Mouse (Mus musculus) thymus, postnatal 14 days (tissue): ENCODE measurements around the gene Ccdc24.

Experiments used
- DNase-seq: peaks from one replicate; pipeline ENCODE4 v3.0.0; 2021

Ccdc24 gene

GRCm38 (mm10) chr4:117890031-117890430 lies 17.7 kb upstream of the Ccdc24 start:
- no peak for DNase-seq

DNA sequence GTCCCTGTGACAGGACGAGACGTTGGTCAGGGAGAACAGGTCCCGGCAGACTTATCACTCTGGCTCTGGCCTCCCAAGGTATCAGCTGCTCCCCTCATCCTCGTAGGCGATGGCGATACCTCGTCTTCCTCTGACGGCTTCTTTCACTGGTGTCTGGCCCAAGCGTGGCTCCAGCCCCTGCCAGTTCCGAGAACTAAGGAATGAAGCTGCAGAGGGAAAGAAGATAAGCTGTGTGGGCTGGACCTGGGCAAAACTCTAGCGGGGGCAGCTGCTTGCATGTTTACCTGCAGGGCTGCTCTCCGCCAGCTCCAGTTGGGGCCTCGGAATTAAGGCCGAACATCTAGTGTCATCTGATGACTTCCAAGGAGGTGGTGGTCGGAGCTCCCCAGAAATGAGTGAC lies 17.1 kb upstream of the Ccdc24 start:
- no peak for DNase-seq

- no peak for DNase-seq
Observed at GRCm38 (mm10) chr4:117887920-117888319, 15.6 kb upstream of the Ccdc24 start.

DNA sequence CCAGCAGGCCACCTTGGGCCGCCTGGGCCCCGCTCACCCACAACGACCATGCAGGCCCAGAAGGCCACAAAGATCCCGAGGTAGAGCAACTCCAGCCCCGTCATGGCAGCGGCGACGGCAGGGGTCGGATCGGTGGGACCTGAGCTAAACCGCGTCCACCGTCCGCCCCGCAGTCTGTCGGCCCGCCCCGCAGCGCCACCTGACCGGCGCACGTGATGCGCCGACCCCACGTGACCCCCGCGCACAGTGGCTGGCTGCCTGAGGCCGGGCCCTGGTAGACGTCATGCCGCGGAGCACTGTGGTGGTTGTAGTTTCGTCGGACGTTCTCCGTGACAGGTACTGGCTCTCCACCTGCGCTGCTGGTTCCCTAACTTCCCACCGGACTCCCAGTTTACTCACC lies 14.8 kb upstream of the Ccdc24 start, which contains the start of gene Atp6v0b:
TSS of gene Atp6v0b (minus strand) at position 201 of the 400 bp plus-strand sequence.
- peak; percentile 95 for DNase-seq

GRCm38 (mm10) chr4:117886644-117887043 lies 14.3 kb upstream of the Ccdc24 start:
- no peak for DNase-seq

GRCm38 (mm10) chr4:117885994-117886393 lies 13.6 kb upstream of the Ccdc24 start:
- no peak for DNase-seq

DNA sequence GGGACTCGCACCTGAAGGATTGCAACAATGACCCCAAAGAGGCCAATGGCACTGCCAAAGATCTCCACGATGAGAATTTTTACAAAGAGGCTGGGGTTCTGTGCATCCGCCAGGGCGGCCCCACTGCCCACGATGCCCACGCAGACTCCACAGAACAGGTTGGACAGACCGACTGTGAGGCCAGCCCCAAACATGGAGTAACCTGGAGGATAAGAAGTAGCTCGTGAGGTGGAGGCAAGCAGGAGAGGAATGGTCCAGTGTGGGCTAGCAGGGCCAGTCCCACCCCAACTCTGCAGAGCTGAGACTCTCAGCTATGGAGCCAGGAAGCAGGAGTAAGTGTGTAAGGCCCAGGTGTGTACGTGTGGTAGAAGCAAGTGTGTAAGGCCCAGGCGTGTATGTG lies 12.7 kb upstream of the Ccdc24 start:
- no peak for DNase-seq

DNA sequence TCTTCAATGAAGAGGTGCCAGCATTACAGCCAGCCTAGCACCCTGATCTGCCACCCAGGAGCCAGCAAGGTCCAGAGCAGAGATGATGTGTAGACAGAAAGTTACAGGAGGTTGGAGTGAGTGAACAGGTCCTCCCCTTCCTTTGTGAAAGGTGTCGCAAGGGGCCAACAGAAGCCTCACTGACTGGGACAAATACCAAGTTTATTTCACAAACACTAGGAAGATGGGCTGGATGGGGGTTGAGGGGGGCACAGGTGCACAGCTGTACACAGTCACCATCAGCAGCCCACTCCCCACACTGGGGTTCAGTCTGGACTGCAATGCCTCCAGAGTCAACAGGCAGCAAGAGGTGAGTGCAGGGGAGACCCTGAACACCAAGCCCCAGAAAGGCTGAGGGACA lies 11.8 kb upstream of the Ccdc24 start:
- DNase-seq, result no peak

- peak; percentile 41 for DNase-seq
Observed at GRCm38 (mm10) chr4:117882701-117883691, 10.6 kb upstream of the Ccdc24 start, which contains the start of gene B4galt2. Gene B4galt2 (minus strand): TSS chr4:117883487.

DNA sequence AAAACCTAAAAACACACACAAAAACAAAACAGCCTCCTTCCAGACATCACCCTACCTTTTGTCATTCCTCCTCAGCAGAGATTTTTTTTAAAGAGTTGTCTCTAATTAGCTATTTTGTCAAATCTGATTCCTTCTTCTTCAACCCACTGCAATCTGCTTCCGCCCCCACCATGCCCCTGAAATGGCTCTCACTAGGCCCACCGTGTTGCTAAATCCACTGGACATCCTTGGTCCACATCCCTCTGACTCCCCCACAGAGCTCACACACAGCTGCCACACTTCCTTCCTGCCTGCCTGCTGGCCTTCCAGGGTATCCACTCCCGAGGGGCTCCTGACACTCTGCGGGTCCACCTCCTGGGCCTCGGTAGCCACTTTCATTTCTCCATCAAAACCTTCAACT lies 6.3 kb upstream of the Ccdc24 start:
- DNase-seq, result no peak

DNA sequence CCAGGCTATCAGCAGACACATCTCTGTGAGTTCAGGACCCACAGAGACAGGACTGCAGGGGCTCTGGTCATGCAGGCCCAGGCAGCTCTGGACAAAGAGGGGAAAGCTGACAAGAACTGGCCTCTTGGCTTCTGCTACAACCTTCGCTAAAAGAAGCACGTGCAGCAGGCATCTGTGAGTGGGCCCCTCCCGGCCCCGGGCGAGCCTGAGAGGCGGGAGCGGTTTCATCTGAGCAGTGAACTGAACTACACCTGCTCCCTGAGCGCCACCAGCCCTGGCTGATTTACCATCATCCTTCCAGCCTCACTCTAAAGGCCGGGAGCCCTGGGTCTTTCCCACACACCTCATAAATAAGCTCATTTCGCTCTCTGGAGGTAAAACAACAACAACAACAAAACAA lies 5.9 kb upstream of the Ccdc24 start:
- DNase-seq, result peak; percentile 82

- DNase-seq, result no peak
Observed at GRCm38 (mm10) chr4:117873615-117874014, 1.3 kb upstream of the Ccdc24 start.

DNA sequence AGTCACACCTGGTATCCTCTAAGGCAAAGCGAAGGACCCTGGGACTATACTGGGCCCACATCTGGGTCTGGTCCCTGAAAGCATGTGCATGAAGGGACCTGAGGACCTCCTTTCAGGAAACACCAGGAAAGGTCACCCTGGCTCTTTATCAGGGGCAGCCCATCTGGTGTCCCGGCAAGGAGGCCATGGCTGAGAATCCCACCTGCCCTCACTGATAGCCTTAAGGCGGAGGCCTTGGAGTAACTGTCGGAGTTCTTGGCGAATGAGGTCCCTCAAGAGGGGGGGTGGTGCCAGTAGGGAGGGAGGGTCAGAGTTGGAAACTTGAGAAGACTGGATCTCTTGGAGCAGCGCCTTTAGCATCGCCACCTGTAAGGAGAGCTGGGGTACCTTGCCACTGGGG lies 570 bp downstream of the Ccdc24 start:
- no peak for DNase-seq

DNA sequence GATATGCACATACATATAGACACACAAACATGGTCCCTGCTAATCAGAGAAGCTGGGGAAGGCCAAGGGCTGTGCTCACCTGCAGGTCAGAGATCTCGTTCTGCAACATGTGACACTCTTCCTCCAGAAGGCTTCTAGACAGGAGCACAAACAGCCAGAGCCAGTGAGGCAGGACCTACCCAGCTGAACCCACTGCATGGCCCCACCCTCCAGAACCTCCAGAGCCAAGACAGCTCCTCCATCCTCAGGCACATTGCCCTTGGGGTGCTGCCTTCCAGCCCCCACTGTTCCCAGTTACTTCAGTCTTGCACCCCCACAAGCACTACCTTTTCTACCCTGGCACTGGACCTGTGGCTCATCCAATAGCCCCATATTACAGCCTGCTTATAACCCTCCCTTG lies 1.9 kb downstream of the Ccdc24 start:
- DNase-seq, result no peak

- no peak for DNase-seq
Observed at GRCm38 (mm10) chr4:117869317-117869716, 3.0 kb downstream of the Ccdc24 start.

DNA sequence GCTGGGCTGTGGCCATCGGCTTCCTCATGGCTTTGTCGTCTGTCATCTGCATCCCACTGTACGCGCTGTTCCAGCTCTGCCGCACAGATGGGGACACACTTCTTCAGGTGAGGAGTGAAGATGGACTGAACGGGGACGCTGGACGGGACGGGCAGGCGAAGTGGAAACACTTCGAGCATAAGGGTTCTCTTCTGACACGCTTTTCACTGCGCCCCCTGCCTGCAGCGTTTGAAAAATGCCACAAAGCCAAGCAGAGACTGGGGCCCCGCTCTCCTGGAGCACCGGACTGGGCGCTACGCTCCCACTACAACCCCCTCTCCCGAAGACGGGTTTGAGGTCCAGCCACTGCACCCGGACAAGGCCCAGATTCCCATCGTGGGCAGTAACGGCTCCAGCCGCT lies 4.5 kb downstream of the Ccdc24 start:
- peak; percentile 62 for DNase-seq

GRCm38 (mm10) chr4:117867000-117867399 lies 5.4 kb downstream of the Ccdc24 start:
- DNase-seq, result no peak

DNA sequence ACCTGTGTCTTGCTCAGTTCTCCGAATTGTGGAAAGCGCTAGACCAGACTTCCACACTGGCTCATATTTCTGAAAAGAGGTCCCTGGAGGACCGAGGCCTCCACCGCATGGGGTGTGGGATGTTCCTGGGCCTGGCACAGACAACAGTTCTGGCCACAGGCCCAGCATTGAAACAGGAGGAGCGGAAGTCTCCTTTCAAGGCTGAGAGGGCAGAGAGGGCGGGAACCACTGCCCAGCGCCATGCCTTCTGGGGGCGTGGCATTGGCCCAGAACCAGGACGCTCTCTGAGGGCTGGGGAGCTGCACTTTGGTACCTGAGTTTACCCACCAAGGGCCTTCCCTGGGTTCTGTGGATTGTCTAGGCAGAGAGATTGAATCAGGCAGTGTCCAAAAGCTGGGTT lies 6.3 kb downstream of the Ccdc24 start:
- no peak for DNase-seq

GRCm38 (mm10) chr4:117862823-117863222 lies 9.5 kb downstream of the Ccdc24 start:
- no peak for DNase-seq

- no peak for DNase-seq
Observed at GRCm38 (mm10) chr4:117860570-117860969, 11.8 kb downstream of the Ccdc24 start.

GRCm38 (mm10) chr4:117858794-117859193 lies 13.6 kb downstream of the Ccdc24 start:
- DNase-seq, result peak; percentile 67

- no peak for DNase-seq
Observed at GRCm38 (mm10) chr4:117855146-117855545, 17.2 kb downstream of the Ccdc24 start.

GRCm38 (mm10) chr4:117852152-117852868 lies 20.0 kb downstream of the Ccdc24 start:
- DNase-seq, result no peak

GRCm38 (mm10) chr4:117850871-117851270 lies 21.5 kb downstream of the Ccdc24 start:
- no peak for DNase-seq
